Mouse (Mus musculus): Measurements from ENCODE around the gene Aprt.

- TF ChIP-seq CTCF (IDR thresholded peaks at IDR 0.05; ENCODE audit: borderline replicate concordance, control insufficient read depth, extremely low read depth, insufficient read depth, low read length, poor library complexity) (no peak), POLR2A (IDR thresholded peaks at IDR 0.05; ENCODE audit: control insufficient read depth, extremely low read depth, insufficient read depth, low read length, poor library complexity) (no peak)
Observed at GRCm38 (mm10) chr8:122610209-122610608, 33.5 kb upstream of the Aprt start.
